Mouse (Mus musculus) retina, postnatal 7 days (tissue): Measurements from ENCODE around the gene Ryr3.

Experiments used
- DNase-seq: peaks from one replicate; pipeline ENCODE4 v3.0.0-alpha.2; 2012; ENCODE audit warnings: low read depth, low spot score

The Ryr3 gene

DNA sequence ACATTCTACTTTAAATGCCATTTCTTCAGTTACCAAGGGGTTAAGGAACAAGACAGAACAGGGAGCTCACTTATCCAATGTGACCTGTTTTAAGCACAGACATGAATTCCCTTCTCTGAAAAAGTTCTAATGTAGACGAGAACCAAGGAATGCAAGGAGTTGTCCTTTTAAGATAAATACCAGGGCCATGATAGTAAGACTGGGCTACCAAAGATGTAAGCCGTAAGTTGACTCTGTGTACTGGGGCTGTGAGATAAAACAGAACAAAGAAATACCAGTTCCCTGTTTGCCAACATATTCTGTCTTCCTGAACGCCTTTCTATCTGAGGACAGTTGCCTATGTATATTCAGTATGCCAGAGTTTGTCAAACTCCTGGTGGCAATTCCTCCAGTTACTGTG is 547.4 kb downstream of the Ryr3 start:
- DNase-seq: no peak

GRCm38 (mm10) chr2:112656131-112656530 is 560.8 kb downstream of the Ryr3 start:
- no peak for DNase-seq

DNA sequence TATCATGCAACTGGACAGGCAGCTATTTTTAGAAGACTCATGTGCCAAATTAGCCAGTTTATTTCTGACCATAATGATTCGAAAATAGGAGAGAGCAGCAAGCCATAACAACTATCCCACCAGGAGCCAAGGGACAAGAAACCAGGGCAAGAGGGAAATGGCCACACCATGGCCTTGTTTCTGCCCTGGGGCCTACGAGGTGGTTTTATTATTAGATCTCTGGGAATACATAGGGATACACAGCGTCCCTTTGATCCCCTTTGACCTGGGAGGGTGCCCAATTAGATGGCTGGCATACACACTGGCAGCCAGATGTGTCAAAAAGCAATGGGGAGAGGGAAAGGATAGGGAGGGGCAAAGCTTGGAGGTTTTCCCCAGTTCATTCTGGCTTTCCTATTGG is 563.1 kb downstream of the Ryr3 start:
- DNase-seq: no peak

- DNase-seq: no peak
Observed at GRCm38 (mm10) chr2:112637206-112637605, 579.7 kb downstream of the Ryr3 start.

DNA sequence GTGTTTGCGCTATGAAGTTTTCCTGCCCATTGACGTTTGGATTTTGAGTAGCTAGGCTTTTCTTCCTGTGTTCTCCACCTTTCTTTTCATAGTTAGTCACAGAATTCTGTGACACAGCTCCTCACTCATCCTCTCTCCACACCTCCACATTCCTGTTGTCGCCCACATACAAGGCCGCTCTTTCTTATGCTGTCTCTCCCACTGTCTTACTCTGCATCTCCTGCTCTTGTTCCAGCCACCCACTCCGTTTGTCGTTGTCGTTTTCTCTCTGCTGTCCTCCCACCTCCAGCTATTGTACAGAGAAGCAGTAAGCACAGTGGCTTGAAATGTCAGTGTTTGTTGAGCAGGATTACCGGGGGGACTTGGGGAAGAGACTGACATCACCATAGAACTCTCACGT is 584.4 kb downstream of the Ryr3 start:
- DNase-seq: no peak

DNA sequence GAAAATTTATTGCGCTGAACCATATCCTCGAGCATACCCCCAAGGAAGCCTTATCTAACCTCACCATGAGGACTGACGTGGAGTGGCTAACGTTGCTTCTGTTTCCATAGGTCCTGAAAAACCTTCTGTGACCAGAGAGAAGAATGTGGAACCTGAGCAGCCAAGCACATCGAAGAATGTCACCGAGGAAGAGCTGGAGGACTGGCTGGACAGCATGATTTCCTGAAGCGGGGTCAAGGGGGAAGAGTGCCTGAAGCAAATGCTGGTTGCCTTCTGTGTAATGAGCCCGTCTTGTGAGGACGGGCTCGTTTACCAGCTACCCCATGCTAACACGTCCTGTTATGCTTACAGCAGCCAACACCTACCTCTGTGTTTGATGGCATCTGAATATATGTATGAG is 586.2 kb downstream of the Ryr3 start:
- DNase-seq: no peak

DNA sequence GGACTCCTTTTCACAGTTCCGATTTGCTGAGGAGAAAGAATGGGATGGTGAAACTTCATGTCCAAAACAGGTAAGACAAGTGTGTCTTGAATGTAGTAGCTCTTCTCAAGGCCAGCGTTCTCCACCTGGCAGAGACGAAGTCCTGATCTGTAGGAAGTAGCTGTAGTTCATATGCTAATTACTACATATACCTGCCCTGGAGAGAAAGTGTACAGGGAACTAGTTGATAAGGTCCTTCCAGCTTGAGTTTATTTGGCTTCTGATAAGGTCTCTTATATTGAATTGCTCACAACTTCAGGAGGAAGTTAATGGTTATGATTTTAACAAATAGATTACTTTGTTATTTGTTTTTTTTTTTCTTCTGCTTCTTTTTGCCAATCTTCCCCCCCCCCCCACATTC is 591.7 kb downstream of the Ryr3 start:
- DNase-seq: no peak

GRCm38 (mm10) chr2:112617206-112617605 is 599.7 kb downstream of the Ryr3 start:
- no peak for DNase-seq

- DNase-seq: no peak
Observed at GRCm38 (mm10) chr2:112614375-112614774, 602.5 kb downstream of the Ryr3 start.

- DNase-seq: no peak
Observed at GRCm38 (mm10) chr2:112612628-112613027, 604.3 kb downstream of the Ryr3 start.

DNA sequence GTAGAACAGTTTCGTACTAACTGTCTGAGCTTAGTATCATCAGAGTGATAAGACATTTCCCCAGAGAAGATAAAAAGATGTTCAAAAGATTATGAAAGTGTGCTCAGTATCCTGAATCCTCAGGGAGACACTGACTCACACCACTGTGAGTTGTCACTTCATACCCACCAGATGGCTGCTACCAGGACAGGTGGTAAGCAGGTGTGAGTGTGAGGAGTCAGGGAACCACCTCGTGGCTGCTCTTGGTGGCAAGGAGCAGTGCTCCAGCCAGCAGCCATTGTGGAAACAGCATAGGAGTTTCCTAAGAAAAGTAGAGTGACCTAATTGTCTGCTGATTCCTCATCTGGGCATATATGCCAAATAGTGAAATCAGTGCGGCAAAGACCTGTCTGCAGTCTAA is 610.4 kb downstream of the Ryr3 start:
- no peak for DNase-seq

DNA sequence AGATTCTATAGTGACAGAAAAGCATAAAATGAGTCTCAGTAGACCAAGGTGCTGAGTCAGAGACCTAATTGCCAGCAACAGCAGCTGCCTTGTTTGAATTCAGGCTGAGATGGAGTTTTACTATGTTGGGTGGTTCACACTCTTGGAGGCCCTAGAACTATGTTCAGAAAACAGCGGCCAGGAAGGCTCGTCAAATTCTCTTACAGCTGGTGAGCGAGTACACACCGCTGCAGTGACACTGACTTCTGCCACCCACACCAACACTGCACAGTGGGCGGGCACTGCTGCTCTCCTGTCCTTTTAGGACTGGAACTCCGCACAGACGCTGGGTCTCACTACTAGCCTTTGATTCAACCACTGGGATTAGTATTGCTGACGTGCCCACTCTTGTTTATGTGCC is 614.4 kb downstream of the Ryr3 start:
- DNase-seq: no peak

DNA sequence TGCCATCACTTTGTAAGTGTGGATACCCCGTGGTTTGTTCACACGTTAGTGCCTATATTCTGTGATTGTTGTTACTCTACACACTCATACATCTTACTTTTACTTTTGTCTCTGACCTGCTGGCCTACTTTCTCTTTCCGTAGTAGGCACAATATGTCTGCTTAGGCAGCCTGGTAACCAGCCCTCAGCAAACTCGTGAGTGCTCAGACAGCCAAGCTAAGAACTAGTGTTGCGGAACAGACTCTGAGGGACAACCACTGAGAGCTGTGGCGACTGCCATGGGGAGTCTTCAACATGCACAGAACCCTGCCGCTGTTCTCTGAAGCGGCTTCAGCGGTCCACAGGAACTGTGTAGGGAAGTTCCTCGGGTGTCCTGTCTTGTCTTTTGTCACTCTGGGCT is 616.7 kb downstream of the Ryr3 start:
- no peak for DNase-seq

DNA sequence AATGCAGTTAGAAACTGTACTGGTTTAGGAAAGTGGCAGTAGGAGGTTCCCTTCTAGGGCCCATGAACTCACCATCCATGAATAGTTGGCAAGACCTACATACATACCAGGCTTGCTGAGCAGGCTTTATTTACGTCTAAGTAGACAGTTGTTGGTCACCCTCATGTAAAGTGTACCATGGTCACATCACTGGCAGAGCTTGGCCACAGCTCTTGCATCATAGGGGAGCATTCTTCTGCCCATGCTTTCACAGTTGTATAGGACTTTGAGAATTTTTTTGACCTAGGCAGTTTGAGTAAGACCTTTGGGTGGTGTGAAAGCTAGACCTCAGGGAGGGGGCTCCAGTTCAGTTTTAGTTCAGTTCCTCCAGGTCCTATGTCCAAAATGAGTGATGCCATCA is 619.8 kb downstream of the Ryr3 start:
- no peak for DNase-seq

DNA sequence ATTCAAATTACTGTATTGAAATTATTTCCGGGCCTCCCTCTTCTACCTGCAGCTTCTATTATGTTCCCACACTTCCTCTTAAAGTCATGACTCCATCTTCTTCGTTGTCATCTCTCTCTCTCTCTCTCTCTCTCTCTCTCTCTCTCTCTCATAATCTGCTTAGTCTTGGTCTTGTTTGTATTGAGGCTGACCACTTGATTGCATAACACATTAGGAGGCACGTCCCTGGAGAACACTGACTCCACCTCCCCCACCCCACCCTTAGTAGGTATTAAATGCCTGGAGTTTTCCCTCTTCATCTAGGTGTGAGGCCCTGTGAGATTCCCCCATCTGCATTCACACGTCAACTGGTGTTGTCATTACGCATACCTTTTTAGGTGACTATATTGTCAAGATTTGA is 620.5 kb downstream of the Ryr3 start:
- no peak for DNase-seq

GRCm38 (mm10) chr2:112595807-112596206 is 621.1 kb downstream of the Ryr3 start:
- no peak for DNase-seq

DNA sequence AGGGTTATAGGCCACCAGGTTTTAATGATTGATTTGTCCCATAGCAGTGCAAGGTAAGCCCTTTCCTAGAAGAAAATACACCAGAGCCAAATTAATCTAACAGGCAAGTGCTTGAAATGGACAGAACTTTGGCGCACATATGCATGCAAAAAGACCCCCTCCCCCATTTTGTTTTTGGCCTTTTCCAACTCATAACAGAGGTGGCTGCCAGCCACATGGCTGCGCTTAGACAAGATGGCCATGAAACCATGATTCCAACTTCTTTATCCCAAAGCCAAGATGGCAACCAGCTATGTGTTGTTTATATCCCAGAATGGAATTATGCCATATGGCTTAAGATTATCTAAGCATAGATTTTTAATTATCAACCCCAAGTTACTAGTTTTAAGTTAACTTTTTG is 623.1 kb downstream of the Ryr3 start:
- no peak for DNase-seq

- DNase-seq: no peak
Observed at GRCm38 (mm10) chr2:112593322-112593721, 623.6 kb downstream of the Ryr3 start.

DNA sequence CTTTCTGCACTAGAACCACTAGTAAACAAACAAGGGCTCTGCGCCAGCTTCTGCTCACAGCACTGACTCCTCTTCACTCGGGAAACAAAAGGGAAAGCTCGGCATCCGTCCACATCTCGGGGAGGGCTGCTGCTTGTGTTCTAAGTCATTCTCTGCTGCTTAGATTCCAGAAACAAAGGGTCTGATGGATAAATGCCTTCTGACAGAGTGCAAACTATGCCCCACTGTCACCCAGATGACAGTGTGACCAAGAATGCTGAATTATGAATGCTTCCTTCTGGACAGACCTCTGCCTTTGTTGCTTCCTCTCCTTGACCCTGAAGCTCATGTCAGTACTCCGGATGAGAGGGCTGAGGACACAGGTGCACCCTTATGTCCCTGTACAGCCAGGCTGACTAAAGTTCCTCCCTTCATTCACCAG is 625.4 kb downstream of the Ryr3 start:
- DNase-seq: no peak

DNA sequence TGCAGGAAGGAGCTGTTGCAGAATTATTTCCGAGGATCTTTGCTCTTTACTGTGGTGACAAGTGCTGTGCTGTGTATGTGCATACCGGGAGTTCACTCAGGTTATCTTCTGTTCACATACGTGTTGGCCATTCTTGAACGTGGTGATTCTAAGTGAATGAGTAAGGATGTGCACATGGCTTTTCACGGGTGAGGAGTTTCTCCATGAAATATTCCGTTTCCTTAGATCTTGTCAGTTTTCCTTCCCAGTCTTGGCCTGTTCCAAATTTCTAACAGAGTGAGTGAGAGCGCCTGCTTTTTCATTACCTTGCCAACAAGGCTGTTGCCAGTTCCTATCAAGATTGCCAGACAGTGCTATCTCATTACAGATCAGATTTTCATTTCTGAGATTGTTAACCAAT is 625.9 kb downstream of the Ryr3 start:
- DNase-seq: no peak
